Mouse (Mus musculus) left cerebral cortex, postnatal 36 days (tissue): Measurements from ENCODE around the gene Anks1. TPM values are rescaled to one million over a fixed set of nuclear protein-coding genes. Genes with fewer than 3 reads are reported as not detected.
"Not testable (repeated sequence)": the region's sequence is repeated elsewhere in the genome, so short reads cannot be mapped to it uniquely, and the experiment has no call there.

Experiments
- DNase-seq, 2 experiments: peaks; one replicate each; pipeline ENCODE4 v3.0.0; 2021 to 2022; ENCODE audit warnings: low spot score in 2 of 2, mixed read lengths in 1 of 2
- intact Hi-C: fragments of 180-260 bp; cut with DNase I; formaldehyde crosslinking; loops from one replicate; pipeline ENCODE4 v1.15.1; 2025
- total RNA-seq, 2 experiments: library from RNA; stranded (reverse); gene quantifications; 2 replicates each; pipeline ENCODE4 v1.2.3; 2021

The Anks1 gene
- total RNA-seq, 2 experiments from 2014 or later = 34.5 to 42.3 TPM

- DNase-seq = no peak
- intact Hi-C loops = no loop called here
Observed at GRCm38 (mm10) chr17:27982712-27983266, 73.7 kb downstream of the Anks1 start.

GRCm38 (mm10) chr17:27984421-27984820, 75.3 kb downstream of the Anks1 start:
- intact Hi-C loops = no loop called here
- no peak for DNase-seq

- intact Hi-C loops = no loop called here
- no peak for DNase-seq
Observed at GRCm38 (mm10) chr17:27986106-27986505, 77.0 kb downstream of the Anks1 start.

GRCm38 (mm10) chr17:27989807-27990542, 80.9 kb downstream of the Anks1 start:
- intact Hi-C loops = loop anchor here (5.0 to 10.0 kb wide), 2 partner anchors 67 to 175 kb away; no protein-coding TSS in a partner anchor

GRCm38 (mm10) chr17:27994001-27994944, 85.2 kb downstream of the Anks1 start:
- DNase-seq = no peak
- intact Hi-C loops = loop anchor here (5.0 to 10.0 kb wide), 2 partner anchors 63 to 171 kb away; no protein-coding TSS in a partner anchor

More at GRCm38 (mm10) chr17:27989807-27990542, 80.9 kb downstream of the Anks1 start:
- DNase-seq = peak; percentile 75 to 77

GRCm38 (mm10) chr17:27996320-27996719, 87.2 kb downstream of the Anks1 start:
- DNase-seq = no peak
- intact Hi-C loops = loop anchor here (5.0 to 10.0 kb wide), 2 partner anchors 46 to 168 kb away; no protein-coding TSS in a partner anchor

- intact Hi-C loops = loop anchor here (5.0 to 10.0 kb wide), 2 partner anchors 45 to 168 kb away; no protein-coding TSS in a partner anchor
- DNase-seq = peak; percentile 80 to 85
Observed at GRCm38 (mm10) chr17:27997212-27997611, 88.1 kb downstream of the Anks1 start.

- DNase-seq = not testable (repeated sequence)
- intact Hi-C loops = loop anchor here (5.0 to 10.0 kb wide), 2 partner anchors 43 to 165 kb away; no protein-coding TSS in a partner anchor
Observed at GRCm38 (mm10) chr17:27999683-28000273, 90.7 kb downstream of the Anks1 start.

GRCm38 (mm10) chr17:28000389-28000788, 91.3 kb downstream of the Anks1 start:
- no peak for DNase-seq
- intact Hi-C loops = no loop called here

GRCm38 (mm10) chr17:28000851-28001250, 91.7 kb downstream of the Anks1 start:
- intact Hi-C loops = no loop called here
- DNase-seq = no peak

- no peak for DNase-seq
- intact Hi-C loops = no loop called here
Observed at GRCm38 (mm10) chr17:28005393-28005792, 96.3 kb downstream of the Anks1 start.

GRCm38 (mm10) chr17:28006208-28006607, 97.1 kb downstream of the Anks1 start:
- intact Hi-C loops = no loop called here
- DNase-seq = no peak

- intact Hi-C loops = no loop called here
- no peak for DNase-seq
Observed at GRCm38 (mm10) chr17:28006611-28007010, 97.5 kb downstream of the Anks1 start.

- intact Hi-C loops = no loop called here
- no peak for DNase-seq
Observed at GRCm38 (mm10) chr17:28007179-28007811, 98.2 kb downstream of the Anks1 start.

GRCm38 (mm10) chr17:28007857-28008564, 98.9 kb downstream of the Anks1 start:
- DNase-seq = no peak
- intact Hi-C loops = no loop called here

- peak in 1 of 2 experiments; percentile 60 for DNase-seq
- intact Hi-C loops = no loop called here
Observed at GRCm38 (mm10) chr17:28008565-28008981, 99.5 kb downstream of the Anks1 start.

- intact Hi-C loops = no loop called here
- DNase-seq = no peak
Observed at GRCm38 (mm10) chr17:28009066-28009715, 100.1 kb downstream of the Anks1 start.

GRCm38 (mm10) chr17:28009716-28010114, 100.6 kb downstream of the Anks1 start:
- intact Hi-C loops = no loop called here

More at GRCm38 (mm10) chr17:28009716-28010114, 100.6 kb downstream of the Anks1 start:
- DNase-seq = no peak
